In genomic region chr16:84720670-84721069, GRCm38 (mm10) we compare ENCODE assay signal across 24 mouse cellular contexts. TPM values are rescaled to one million over a fixed set of nuclear protein-coding genes. Genes with fewer than 3 reads are reported as not detected.
A peak's percentile ranks its signal among the peaks of the same experiment; 100 is the strongest.
DNase-seq lines count a peak whose midpoint lies in the region; ATAC-seq and TF ChIP-seq lines count a peak whose summit lies in the region.
"Had no signal": no experiment of that assay in that cellular context is flagged by ENCODE, and none has a peak within 500 bp of the region (broad histone marks: within the 10 kb centered on the region; RNA-seq: fewer than 3 reads in every experiment).

No protein-coding gene starts in this region.

- DNase-seq in 3T3-L1 (ENCODE audit: low read depth, low spot score) (peak; percentile 59), Patski (ENCODE audit: low read depth, low spot score) (peak; percentile 44)
- DNase-seq in Muller cell, postnatal 12 days (ENCODE audit: inconsistent ontology term) = peak; percentile 85
- peak; percentile 23 for DNase-seq in brain, adult 2 months (ENCODE audit: low read depth, low spot score)
- no peak for DNase-seq in layer of hippocampus, adult 2 months (ENCODE audit: low spot score in 2 of 2)
- no peak for DNase-seq in right cerebral cortex, postnatal 14 days
- no peak for DNase-seq in kidney, postnatal 36 days
- DNase-seq: adrenal gland, adult 2 months; adrenal gland, postnatal 10 days; adrenal gland, postnatal 25 days; cerebellum, adult 18-20 months; cerebellum, adult 8-10 months; cerebellum, adult 9-11 months; cerebellum, postnatal 14 days; cerebellum, postnatal 36 days; embryo, embryonic 11 days; forebrain, postnatal 0 days had no signal

- no peak overlapping the region for H3K4me3 ChIP-seq in layer of hippocampus, adult 2 months
- H3K4me3 ChIP-seq: embryonic facial prominence, embryonic 13.5 days; embryonic facial prominence, embryonic 15.5 days; forebrain, embryonic 13.5 days; forebrain, embryonic 15.5 days had no signal

- peak; percentile 28 for TF ChIP-seq CTCF in Patski (IDR thresholded peaks at IDR 0.05)
- TF ChIP-seq CTCF in layer of hippocampus, adult 2 months (conservative IDR thresholded peaks at IDR 0.05) = no peak

- H3K27ac ChIP-seq in layer of hippocampus, adult 2 months = no peak overlapping the region
- H3K27ac ChIP-seq: embryonic facial prominence, embryonic 13.5 days; embryonic facial prominence, embryonic 15.5 days; forebrain, embryonic 13.5 days; forebrain, embryonic 15.5 days had no signal

- CTCF ChIA-PET in Patski (lab: Charles Lee) = no interaction called here

- ATAC-seq in Patski = peak; percentile 90
- ATAC-seq in megakaryocyte, adult 5-6 weeks (ENCODE audit: poor library complexity, severe bottlenecking) = no peak
- ATAC-seq: activated CD4-positive, CD25-positive, alpha-beta regulatory T cell, adult 4 months; forebrain, embryonic 13.5 days; forebrain, embryonic 15.5 days; forebrain, postnatal 0 days had no signal

- H3K27me3 ChIP-seq in Patski = no peaks in the 10 kb centered on the region
- H3K27me3 ChIP-seq: embryonic facial prominence, embryonic 13.5 days; embryonic facial prominence, embryonic 15.5 days; forebrain, embryonic 13.5 days; forebrain, embryonic 15.5 days had no signal

- in situ Hi-C loops in Patski (cut with MboI; ENCODE audit: low pct_unique_long_range_greater_than_20kb) = no loop called here

- POLR2A ChIA-PET in Patski (lab: Charles Lee) = no interaction called here

RNA-seq across cellular contexts. Expression of gene Mrpl39, which starts 14.9 kb away (rescaled TPM):
- 43.8 TPM for polyA plus RNA-seq in Patski (2021)
- total RNA-seq in layer of hippocampus, adult 2 months (2021) = 10 to 100 TPM; 19.7 to 27.6 TPM
- total RNA-seq in megakaryocyte, adult 5-6 weeks (2015) = 26.1 and 29.2 TPM in 2 replicates
- 37.8 and 41.1 TPM in 2 replicates for total RNA-seq in megakaryocyte, adult 5-6 weeks (2017)

RNA-seq across cellular contexts. Expression of gene Jam2, which starts 53.3 kb away (rescaled TPM):
- polyA plus RNA-seq in Patski (2021) = 0.05 TPM
- total RNA-seq in layer of hippocampus, adult 2 months (2021) = 10 to 100 TPM; 18.9 to 22.6 TPM
- total RNA-seq in megakaryocyte, adult 5-6 weeks (2015) = 0.04 TPM in 1 of 2 replicates, not detected in the other
- total RNA-seq in megakaryocyte, adult 5-6 weeks (2017) = not detected in 2 replicates
- polyA plus RNA-seq: activated CD4-positive, CD25-positive, alpha-beta regulatory T cell, adult 4 months; G1E had no signal

Comparison
In these comparisons a context has a peak if more than half of its experiments do, and no peak if none do; other contexts are left out.
1. DNase-seq: peak in 3T3-L1 (single experiment), Muller cell, postnatal 12 days (single experiment), Patski (single experiment) and brain, adult 2 months (single experiment); none in layer of hippocampus, adult 2 months (0 of 2), right cerebral cortex, postnatal 14 days (single experiment) and kidney, postnatal 36 days (0 of 2).
2. RNA of gene Jam2, which starts 53.3 kb away (total RNA-seq): 18.9 to 22.6 TPM in layer of hippocampus, adult 2 months; 0.04 TPM in megakaryocyte, adult 5-6 weeks; every median in the first group is over 10 times any median in the second.